ENCODE assay signal across 8 mouse cellular contexts in the genomic region with DNA sequence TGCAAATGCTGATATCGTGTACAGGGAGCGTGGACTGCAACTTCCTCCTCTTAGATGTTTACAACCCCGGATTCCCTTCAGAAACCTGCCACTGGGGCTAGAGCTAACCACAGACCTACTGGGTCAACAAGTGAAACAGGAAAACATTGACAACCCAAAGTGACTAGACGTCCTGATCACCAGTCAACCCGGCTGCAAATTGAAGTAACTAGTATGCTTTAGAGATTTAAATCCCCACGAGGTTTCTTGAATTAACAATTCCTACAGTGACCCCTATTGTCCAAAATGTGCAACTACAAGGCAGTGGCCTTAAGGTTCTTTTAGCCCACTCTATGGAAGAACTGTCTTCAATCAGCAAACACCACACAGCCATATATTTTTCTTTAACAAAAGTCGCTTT. TPM values are rescaled to one million over a fixed set of nuclear protein-coding genes. Genes with fewer than 3 reads are reported as not detected.
DNase-seq lines count a peak whose midpoint lies in the region; ATAC-seq and TF ChIP-seq lines count a peak whose summit lies in the region.

No protein-coding gene starts in this region.

- ATAC-seq in forebrain, embryonic 14.5 days: no peak
- 0 out of 2 replicates have a peak, but pooled peaks have one; percentile 24 for ATAC-seq in intestine, embryonic 14.5 days (replicated peaks; ENCODE audit: low FRiP score, low TSS enrichment, low read depth)
- ATAC-seq in liver, embryonic 15.5 days (ENCODE audit: insufficient read depth): no peak

- TF ChIP-seq CTCF in bone marrow macrophage, adult 2 months (IDR thresholded peaks at IDR 0.05; ENCODE audit: low read depth, low read length): no peak

- H3K36me3 ChIP-seq in forebrain, embryonic 14.5 days (ENCODE audit: control insufficient read depth, insufficient read depth, low read length): no peaks in the 10 kb centered on the region
- H3K36me3 ChIP-seq in intestine, embryonic 14.5 days (ENCODE audit: control insufficient read depth, insufficient read depth, low read length): no peaks in the 10 kb centered on the region
- no peaks in the 10 kb centered on the region for H3K36me3 ChIP-seq in liver, embryonic 15.5 days (replicated peaks)

- H3K4me2 ChIP-seq in forebrain, embryonic 14.5 days (ENCODE audit: low read length): no peak overlapping the region
- H3K4me2 ChIP-seq in intestine, embryonic 14.5 days (ENCODE audit: low read length): peak overlapping the region; percentile 39
- H3K4me2 ChIP-seq in liver, embryonic 15.5 days: peak overlapping the region; percentile 49

- peak overlapping the region; percentile 35 for H3K4me3 ChIP-seq in bone marrow macrophage, adult 2 months (ENCODE audit: insufficient read depth, low read length)
- H3K4me3 ChIP-seq in forebrain, embryonic 14.5 days (ENCODE audit: low read depth, low read length): no peak overlapping the region
- no peak overlapping the region for H3K4me3 ChIP-seq in intestine, embryonic 14.5 days (ENCODE audit: low read depth, low read length)
- H3K4me3 ChIP-seq in liver, embryonic 15.5 days (replicated peaks): 0 out of 2 replicates have a peak overlapping the region, but pooled peaks have one; percentile 20

- WGBS in forebrain, embryonic 14.5 days: 26% methylated on average over 7 of the region's 7 CpGs
- WGBS in intestine, embryonic 14.5 days: 12% methylated on average over 7 of the region's 7 CpGs
- 2% methylated on average over 7 of the region's 7 CpGs for WGBS in liver, embryonic 15.5 days (ENCODE audit: insufficient replicate concordance)

- TF ChIP-seq POLR2A in bone marrow macrophage, adult 2 months (IDR thresholded peaks at IDR 0.05; ENCODE audit: borderline replicate concordance, low read depth, low read length): no peak

- peaks cover 3% of the 10 kb centered on the region; the same call in 1 of the 2 replicates for H3K4me1 ChIP-seq in bone marrow macrophage, adult 2 months (ENCODE audit: control insufficient read depth, insufficient read depth, low read length)
- no peaks in the 10 kb centered on the region for H3K4me1 ChIP-seq in forebrain, embryonic 14.5 days (ENCODE audit: control insufficient read depth, insufficient read depth, low read length)
- H3K4me1 ChIP-seq in intestine, embryonic 14.5 days (replicated peaks; ENCODE audit: control insufficient read depth, insufficient read depth, low read length): no peaks in the 10 kb centered on the region
- peaks cover 3% of the 10 kb centered on the region; the same call in 1 of the 2 replicates for H3K4me1 ChIP-seq in liver, embryonic 15.5 days (replicated peaks)

- no peaks in the 10 kb centered on the region for H3K9me3 ChIP-seq in forebrain, embryonic 14.5 days (replicated peaks; ENCODE audit: control insufficient read depth, low read length)
- no peaks in the 10 kb centered on the region for H3K9me3 ChIP-seq in intestine, embryonic 14.5 days (ENCODE audit: control insufficient read depth, low read length)
- H3K9me3 ChIP-seq in liver, embryonic 15.5 days (replicated peaks): no peaks in the 10 kb centered on the region

- peak; percentile 52 for DNase-seq in right cerebral cortex, postnatal 4 days
- no peak for DNase-seq in right cerebral cortex, adult 18-20 months
- DNase-seq in forebrain, embryonic 14.5 days (ENCODE audit: low spot score): peak; percentile 92
- DNase-seq in intestine, embryonic 14.5 days (ENCODE audit: low spot score): peak; percentile 82
- DNase-seq in retina, embryonic 14.5 days (ENCODE audit: low spot score): peak; percentile 94
- no peak for DNase-seq in frontal cortex, postnatal 25 days (ENCODE audit: low spot score in 2 of 2)

- H3K9ac ChIP-seq in forebrain, embryonic 14.5 days (ENCODE audit: low read length): no peak overlapping the region
- no peak overlapping the region for H3K9ac ChIP-seq in intestine, embryonic 14.5 days (ENCODE audit: low read length)
- no peak overlapping the region for H3K9ac ChIP-seq in liver, embryonic 15.5 days

- no peaks in the 10 kb centered on the region for H3K27me3 ChIP-seq in forebrain, embryonic 14.5 days (replicated peaks; ENCODE audit: control insufficient read depth, insufficient read depth, low read length)
- no peaks in the 10 kb centered on the region for H3K27me3 ChIP-seq in intestine, embryonic 14.5 days (replicated peaks; ENCODE audit: control insufficient read depth, insufficient read depth, low read length)
- H3K27me3 ChIP-seq in liver, embryonic 15.5 days: no peaks in the 10 kb centered on the region

- peak overlapping the region; percentile 64 for H3K27ac ChIP-seq in bone marrow macrophage, adult 2 months (ENCODE audit: insufficient read depth, low read depth, low read length)
- H3K27ac ChIP-seq in forebrain, embryonic 14.5 days (ENCODE audit: low read depth, low read length): no peak overlapping the region
- no peak overlapping the region for H3K27ac ChIP-seq in intestine, embryonic 14.5 days (ENCODE audit: low read depth)
- H3K27ac ChIP-seq in liver, embryonic 15.5 days (replicated peaks): no peak overlapping the region

RNA-seq across cellular contexts. Expression of gene Gstm4, which starts 16.7 kb away (rescaled TPM):
- 10.1 and 10.7 TPM in 2 replicates for polyA plus RNA-seq in bone marrow macrophage, adult 2 months (2012; ENCODE audit: insufficient read depth, insufficient read length, missing spikeins)
- 15.3 and 17.6 TPM in 2 replicates for polyA plus RNA-seq in forebrain, embryonic 14.5 days (2014; fragmentation: Nextera tagmentation; extraction: Ambion mirVana)
- polyA plus RNA-seq in intestine, embryonic 14.5 days (2014; fragmentation: Nextera tagmentation; extraction: Ambion mirVana): 20.4 and 20.6 TPM in 2 replicates
- 18.5 and 19.1 TPM in 2 replicates for polyA plus RNA-seq in liver, embryonic 15.5 days (2015; fragmentation: Nextera tagmentation; extraction: Ambion mirVana)

RNA-seq across cellular contexts. Expression of gene Ampd2, which starts 25.0 kb away (rescaled TPM):
- polyA plus RNA-seq in bone marrow macrophage, adult 2 months (2012; ENCODE audit: insufficient read depth, insufficient read length, missing spikeins): 22.4 and 23.8 TPM in 2 replicates
- polyA plus RNA-seq in forebrain, embryonic 14.5 days (2014; fragmentation: Nextera tagmentation; extraction: Ambion mirVana): 27.1 and 39.0 TPM in 2 replicates
- polyA plus RNA-seq in intestine, embryonic 14.5 days (2014; fragmentation: Nextera tagmentation; extraction: Ambion mirVana): 38.6 and 42.2 TPM in 2 replicates
- 63.7 and 76.6 TPM in 2 replicates for polyA plus RNA-seq in liver, embryonic 15.5 days (2015; fragmentation: Nextera tagmentation; extraction: Ambion mirVana)

RNA-seq across cellular contexts. Expression of gene Gnat2, which starts 31.2 kb away (rescaled TPM):
- not detected in 2 replicates for polyA plus RNA-seq in bone marrow macrophage, adult 2 months (2012; ENCODE audit: insufficient read depth, insufficient read length, missing spikeins)
- 0.28 and 0.36 TPM in 2 replicates for polyA plus RNA-seq in forebrain, embryonic 14.5 days (2014; fragmentation: Nextera tagmentation; extraction: Ambion mirVana)
- 0.93 and 1.6 TPM in 2 replicates for polyA plus RNA-seq in intestine, embryonic 14.5 days (2014; fragmentation: Nextera tagmentation; extraction: Ambion mirVana)
- 2.7 and 3.8 TPM in 2 replicates for polyA plus RNA-seq in liver, embryonic 15.5 days (2015; fragmentation: Nextera tagmentation; extraction: Ambion mirVana)

RNA-seq across cellular contexts. Expression of gene Gstm1, which starts 43.6 kb away (rescaled TPM):
- polyA plus RNA-seq in bone marrow macrophage, adult 2 months (2012; ENCODE audit: insufficient read depth, insufficient read length, missing spikeins): 313 and 329 TPM in 2 replicates
- 50.5 and 65.0 TPM in 2 replicates for polyA plus RNA-seq in forebrain, embryonic 14.5 days (2014; fragmentation: Nextera tagmentation; extraction: Ambion mirVana)
- polyA plus RNA-seq in intestine, embryonic 14.5 days (2014; fragmentation: Nextera tagmentation; extraction: Ambion mirVana): 186 and 220 TPM in 2 replicates
- polyA plus RNA-seq in liver, embryonic 15.5 days (2015; fragmentation: Nextera tagmentation; extraction: Ambion mirVana): 415 and 453 TPM in 2 replicates

Comparison
In these comparisons a context has a peak if more than half of its experiments do, and no peak if none do; other contexts are left out.
1. DNase-seq: peak in right cerebral cortex, postnatal 4 days (single experiment), forebrain, embryonic 14.5 days (single experiment), intestine, embryonic 14.5 days (single experiment) and retina, embryonic 14.5 days (single experiment); none in right cerebral cortex, adult 18-20 months (single experiment) and frontal cortex, postnatal 25 days (0 of 2).
2. H3K4me3 ChIP-seq: peak in bone marrow macrophage, adult 2 months (single experiment) and liver, embryonic 15.5 days (single experiment); none in forebrain, embryonic 14.5 days (single experiment) and intestine, embryonic 14.5 days (single experiment).